Mouse (Mus musculus) midbrain, postnatal 0 days (tissue): ENCODE data around the gene Oas1d. TPM values are rescaled to one million over a fixed set of nuclear protein-coding genes. Genes with fewer than 3 reads are reported as not detected.
A peak's percentile ranks its signal among the peaks of the same experiment; 100 is the strongest.

Source experiments
- ATAC-seq: fragments of 200-750 bp; cut with Nextera tagmentation; 2 replicates; pipeline ENCODE4 v1.8.0; 2017; ENCODE audit warnings: moderate number of reproducible peaks, mild to moderate bottlenecking, moderate TSS enrichment, moderate library complexity; ENCODE audit not compliant: low FRiP score
- DNase-seq: peaks from one replicate; pipeline ENCODE4 v3.0.0-alpha.2; 2015; ENCODE audit warnings: low spot score
- H3K27ac ChIP-seq: fragments of 300-500 bp; sonication (generic); 2 replicates; pipeline ENCODE4 v1.5.1; 2014; ENCODE audit warnings: low read depth, mild to moderate bottlenecking, low read length, mixed read lengths
- H3K27me3 ChIP-seq: fragments of 300-500 bp; sonication (generic); 2 replicates; pipeline ENCODE4 v1.6.1; 2014; ENCODE audit warnings: low read length, control low read depth, mixed read lengths; ENCODE audit not compliant: insufficient read depth
- H3K36me3 ChIP-seq: fragments of 300-500 bp; sonication (generic); 2 replicates; pipeline ENCODE4 v1.6.1; 2014; ENCODE audit warnings: low read length, control low read depth, mixed read lengths; ENCODE audit not compliant: insufficient read depth
- H3K4me1 ChIP-seq: fragments of 300-500 bp; sonication (generic); 2 replicates; pipeline ENCODE4 v1.6.1; 2014; ENCODE audit warnings: mild to moderate bottlenecking, control low read depth, antibody characterized with exemption, low read length, mixed read lengths; ENCODE audit not compliant: insufficient read depth
- H3K4me2 ChIP-seq: fragments of 300-500 bp; sonication (generic); 2 replicates; pipeline ENCODE4 v1.6.1; 2014; ENCODE audit warnings: low read depth, mild to moderate bottlenecking, low read length, mixed read lengths; ENCODE audit not compliant: poor library complexity, severe bottlenecking
- H3K4me3 ChIP-seq: fragments of 300-500 bp; sonication (generic); 2 replicates; pipeline ENCODE4 v1.5.1; 2014; ENCODE audit warnings: low read depth, mild to moderate bottlenecking, low read length, moderate library complexity
- H3K9ac ChIP-seq: fragments of 300-500 bp; sonication (generic); replicated peaks from 2 replicates; pipeline ENCODE4 v1.6.1; 2014; ENCODE audit warnings: mild to moderate bottlenecking, low read length, moderate library complexity, mixed read lengths; ENCODE audit not compliant: poor library complexity, severe bottlenecking
- H3K9me3 ChIP-seq: fragments of 300-500 bp; sonication (generic); 2 replicates; pipeline ENCODE4 v1.6.1; 2016; ENCODE audit warnings: low read length, control low read depth
- CTCF ChIP-seq: IDR thresholded peaks from 2 replicates; pipeline ENCODE4 v1.5.1; 2016; ENCODE audit warnings: antibody characterized with exemption, mild to moderate bottlenecking
- WGBS: fragments of 180-500 bp; shearing (Covaris S2); extraction: QIAGEN DNeasy Blood & Tissue Kit; methylation state at CpG from one replicate; pipeline ENCODE4 v1.1.7; 2014; 5-methylcytosine and 5-hydroxymethylcytosine counted together
- polyA plus RNA-seq: library from polyadenylated mRNA; unstranded; fragments of >200 nt; fragmentation: Nextera tagmentation; extraction: Ambion mirVana; gene quantifications from 2 replicates; pipeline ENCODE4 v1.2.1, GENCODE M21; 2015
- total RNA-seq: library from RNA; depleted of rRNA; stranded (reverse); fragments of >200 nt; gene quantifications from 2 replicates; pipeline ENCODE4 v1.2.3, GENCODE M21; 2014; rRNA removed

The Oas1d gene
- total and polyA plus RNA-seq, 2 experiments from 2014 or later: 0.22 to 0.78 TPM

GRCm38 (mm10) chr5:120966894-120967293 is 52.6 kb downstream of the Oas1d start:
- WGBS: 87% methylated on average over 8 of the region's 8 CpGs
- no peak for TF ChIP-seq CTCF
- no peak overlapping the region for H3K4me3 ChIP-seq
- no peak overlapping the region for H3K9ac ChIP-seq
- H3K27ac ChIP-seq: no peak overlapping the region
- no peak for DNase-seq
- no peak overlapping the region for H3K4me2 ChIP-seq
- no peaks in the 10 kb centered on the region for H3K27me3 ChIP-seq
- no peaks in the 10 kb centered on the region for H3K36me3 ChIP-seq
- H3K4me1 ChIP-seq: no peaks in the 10 kb centered on the region
- ATAC-seq: no peak
- no peaks in the 10 kb centered on the region for H3K9me3 ChIP-seq

- Histone ChIP-seq H3K27ac (no peak overlapping the region), H3K36me3 (no peaks in the 10 kb centered on the region), H3K4me2 (no peak overlapping the region), H3K27me3 (no peaks in the 10 kb centered on the region), H3K9ac (no peak overlapping the region), H3K9me3 (no peaks in the 10 kb centered on the region), H3K4me1 (no peaks in the 10 kb centered on the region), H3K4me3 (no peak overlapping the region)
- ATAC-seq (no peak), DNase-seq (no peak)
- 80% methylated on average over 13 of the region's 13 CpGs for WGBS
- TF ChIP-seq CTCF: no peak
Observed at GRCm38 (mm10) chr5:120967355-120968133, 53.2 kb downstream of the Oas1d start.

DNA sequence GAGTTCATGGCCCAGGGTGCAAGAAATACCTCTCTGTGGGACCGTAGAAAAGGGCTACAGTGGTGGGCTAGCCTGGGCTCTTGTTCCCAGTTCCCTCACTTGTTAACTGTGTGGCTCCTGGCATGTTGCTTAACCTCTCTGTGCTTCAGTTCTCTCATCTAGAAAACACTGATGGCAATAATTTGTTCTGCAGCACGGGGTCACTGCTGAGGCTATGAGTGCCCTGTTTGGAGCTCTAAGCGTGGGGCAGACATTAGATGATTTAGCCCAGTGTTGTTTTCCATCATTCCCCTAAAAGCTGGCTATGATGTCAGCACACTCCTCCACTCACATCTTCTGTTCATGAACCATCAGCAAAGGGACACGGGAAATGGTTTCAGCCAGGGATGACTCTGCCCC is 53.8 kb downstream of the Oas1d start:
- Histone ChIP-seq H3K27me3 (no peaks in the 10 kb centered on the region), H3K4me1 (no peaks in the 10 kb centered on the region), H3K9ac (no peak overlapping the region), H3K27ac (no peak overlapping the region), H3K4me2 (no peak overlapping the region), H3K36me3 (no peaks in the 10 kb centered on the region), H3K4me3 (no peak overlapping the region), H3K9me3 (no peaks in the 10 kb centered on the region)
- no peak; the same call in 1 of the 2 replicates for TF ChIP-seq CTCF
- DNase-seq (no peak), ATAC-seq (no peak)
- WGBS: 74% methylated on average over 4 of the region's 4 CpGs

GRCm38 (mm10) chr5:120968799-120969198 is 54.5 kb downstream of the Oas1d start:
- Histone ChIP-seq H3K36me3 (no peaks in the 10 kb centered on the region), H3K4me2 (no peak overlapping the region), H3K9me3 (no peaks in the 10 kb centered on the region), H3K27ac (no peak overlapping the region), H3K4me1 (no peaks in the 10 kb centered on the region), H3K4me3 (no peak overlapping the region), H3K9ac (no peak overlapping the region), H3K27me3 (no peaks in the 10 kb centered on the region)
- no peak for DNase-seq
- no peak for TF ChIP-seq CTCF
- no peak for ATAC-seq
- WGBS: 85% methylated on average over 8 of the region's 8 CpGs

DNA sequence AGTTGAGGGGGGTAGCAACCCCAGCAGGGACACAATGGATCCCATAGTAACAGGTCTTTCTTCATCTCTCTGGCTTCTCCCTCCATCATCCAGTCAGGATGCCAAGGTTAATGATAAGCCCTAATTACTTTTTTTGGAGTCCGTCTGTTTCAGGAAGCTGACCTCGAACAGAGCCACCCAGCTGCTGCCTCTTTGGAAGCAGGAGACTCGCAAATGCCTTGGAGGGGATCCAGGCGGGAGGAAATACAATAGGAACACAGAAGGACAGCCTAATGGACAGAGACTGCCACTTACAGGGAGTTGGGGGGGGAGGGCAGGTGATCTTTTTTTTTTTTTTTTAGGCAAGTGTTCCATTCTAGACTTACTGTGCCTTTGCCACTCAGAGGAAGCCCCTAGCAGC is 55.4 kb downstream of the Oas1d start:
- Histone ChIP-seq H3K4me1 (no peaks in the 10 kb centered on the region), H3K27ac (no peak overlapping the region), H3K9ac (no peak overlapping the region), H3K4me3 (no peak overlapping the region), H3K27me3 (no peaks in the 10 kb centered on the region), H3K36me3 (no peaks in the 10 kb centered on the region), H3K4me2 (no peak overlapping the region), H3K9me3 (no peaks in the 10 kb centered on the region)
- DNase-seq: peak; percentile 49
- TF ChIP-seq CTCF: no peak
- WGBS: 38% methylated on average over 4 of the region's 4 CpGs
- ATAC-seq: no peak

Other genes with a start within 250 kb of the Oas1d start
- 240 and 242 TPM in 2 replicates for gene Dtx1, start 202.6 kb upstream of the Oas1d start, total RNA-seq
- gene Dtx1, start 202.6 kb upstream of the Oas1d start, polyA plus RNA-seq: 63.0 and 67.9 TPM in 2 replicates
- gene Oas2, start 164.7 kb upstream of the Oas1d start, total RNA-seq: 0.27 and 1.4 TPM in 2 replicates
- gene Oas2, start 164.7 kb upstream of the Oas1d start, polyA plus RNA-seq: 0.31 and 0.37 TPM in 2 replicates
- gene Oas3, start 136.9 kb upstream of the Oas1d start, total RNA-seq: 0.80 and 1.3 TPM in 2 replicates
- 0.54 and 0.57 TPM in 2 replicates for gene Oas3, start 136.9 kb upstream of the Oas1d start, polyA plus RNA-seq
- 0.28 and 1.0 TPM in 2 replicates for gene Oas1e, start 119.0 kb upstream of the Oas1d start, total RNA-seq
- gene Oas1e, start 119.0 kb upstream of the Oas1d start, polyA plus RNA-seq: 0.49 and 0.68 TPM in 2 replicates
- 0.71 and 0.99 TPM in 2 replicates for gene Oas1c, start 102.0 kb upstream of the Oas1d start, total RNA-seq
- 0.59 and 0.62 TPM in 2 replicates for gene Oas1c, start 102.0 kb upstream of the Oas1d start, polyA plus RNA-seq
- not detected in 2 replicates for gene Oas1f, start 67.2 kb upstream of the Oas1d start, total RNA-seq
- gene Oas1f, start 67.2 kb upstream of the Oas1d start, polyA plus RNA-seq: not detected in 2 replicates
- gene Oas1h, start 53.1 kb upstream of the Oas1d start, total RNA-seq: not detected in 2 replicates
- not detected in 2 replicates for gene Oas1h, start 53.1 kb upstream of the Oas1d start, polyA plus RNA-seq
- 0.52 and 1.2 TPM in 2 replicates for gene Oas1g, start 26.9 kb upstream of the Oas1d start, total RNA-seq
- gene Oas1g, start 26.9 kb upstream of the Oas1d start, polyA plus RNA-seq: 0.26 and 0.28 TPM in 2 replicates
- gene Oas1a, start 7.0 kb upstream of the Oas1d start, total RNA-seq: 0.28 and 1.8 TPM in 2 replicates
- gene Oas1a, start 7.0 kb upstream of the Oas1d start, polyA plus RNA-seq: 1.2 and 1.6 TPM in 2 replicates
- gene Rph3a, start 95.6 kb downstream of the Oas1d start, total RNA-seq: 43.6 and 44.6 TPM in 2 replicates
- gene Rph3a, start 95.6 kb downstream of the Oas1d start, polyA plus RNA-seq: 33.3 and 35.5 TPM in 2 replicates